26 mouse cellular contexts compared by ENCODE assay signal in genomic region chr16:64585599-64586261, GRCm38 (mm10). TPM values are rescaled to one million over a fixed set of nuclear protein-coding genes. Genes with fewer than 3 reads are reported as not detected.
"Had no signal": no experiment of that assay in that cellular context is flagged by ENCODE, and none has a peak within 500 bp of the region (broad histone marks: within the 10 kb centered on the region; RNA-seq: fewer than 3 reads in every experiment).

No protein-coding gene starts in this region.

- H3K4me3 ChIP-seq: layer of hippocampus, adult 2 months; limb, embryonic 10.5 days; limb, embryonic 13.5 days; midbrain, embryonic 12.5 days; myocyte; neural tube, embryonic 13.5 days had no signal

- H3K9me3 ChIP-seq: limb, embryonic 10.5 days; limb, embryonic 13.5 days; midbrain, embryonic 12.5 days; neural tube, embryonic 13.5 days had no signal

- H3K27ac ChIP-seq: hindbrain, postnatal 0 days; kidney, postnatal 0 days; layer of hippocampus, adult 2 months; limb, embryonic 10.5 days; limb, embryonic 13.5 days; liver, embryonic 14.5 days; midbrain, embryonic 12.5 days; neural tube, embryonic 13.5 days had no signal

- H3K4me1 ChIP-seq: limb, embryonic 10.5 days; limb, embryonic 13.5 days; midbrain, embryonic 12.5 days; neural tube, embryonic 13.5 days had no signal

- ATAC-seq: hindbrain, postnatal 0 days; inflammation-experienced regulatory T-cells, adult 6 months; liver, postnatal 0 days; midbrain, embryonic 16.5 days had no signal

- DNase-seq: kidney, adult 2 months; kidney, postnatal 25 days; layer of hippocampus, adult 9-11 months; liver; liver, postnatal 0 days; lung, postnatal 4 days; retina, postnatal 1 day; right cerebral cortex, postnatal 25 days; spleen, adult 18-20 months; thymus, adult 2 months; thymus, postnatal 14 days; thymus, postnatal 4 days had no signal

- H3K36me3 ChIP-seq: limb, embryonic 10.5 days; limb, embryonic 13.5 days; midbrain, embryonic 12.5 days; neural tube, embryonic 13.5 days had no signal

- H3K4me2 ChIP-seq: limb, embryonic 13.5 days; midbrain, embryonic 12.5 days; neural tube, embryonic 13.5 days had no signal

- H3K9ac ChIP-seq: limb, embryonic 13.5 days; liver, embryonic 14.5 days; liver, postnatal 0 days; midbrain, embryonic 12.5 days; neural tube, embryonic 13.5 days had no signal

- H3K27me3 ChIP-seq: limb, embryonic 13.5 days; midbrain, embryonic 12.5 days; neural tube, embryonic 13.5 days had no signal

RNA-seq across cellular contexts. Expression of gene Csnka2ip, which starts 16.5 kb away (rescaled TPM):
- polyA plus RNA-seq: hindbrain, postnatal 0 days; inflammation-experienced regulatory T-cells, adult 6 months; kidney, adult 2 months; kidney, embryonic 14.5 days; kidney, postnatal 0 days; large intestine, adult 2 months; limb, embryonic 10.5 days; limb, embryonic 13.5 days; liver, embryonic 14.5 days; liver, postnatal 0 days; midbrain, embryonic 12.5 days; midbrain, embryonic 16.5 days; myocyte; neural tube, embryonic 13.5 days; stomach, embryonic 16.5 days; thymus, adult 2 months had no signal
